Mouse (Mus musculus): ENCODE data around the gene Sdhb. TPM values are rescaled to one million over a fixed set of nuclear protein-coding genes. Genes with fewer than 3 reads are reported as not detected.
A peak's percentile ranks its signal among the peaks of the same experiment; 100 is the strongest.

Gene Sdhb
- total and polyA plus RNA-seq, 3 experiments: 292 to 414 (median 342) TPM

GRCm38 (mm10) chr4:140963941-140964597, 3.1 kb downstream of the Sdhb start:
- no peaks in the 10 kb centered on the region for H3K27me3 ChIP-seq (ENCODE audit: control insufficient read depth in 1 of 2, insufficient read depth in 2 of 2, low read length in 2 of 2)
- no peaks in the 10 kb centered on the region for H3K9me3 ChIP-seq (replicated peaks; ENCODE audit: insufficient read depth, low read length)
- H3K27ac ChIP-seq (ENCODE audit: control insufficient read depth, low read depth, low read length): peak overlapping the region; percentile 52
- peaks cover 0 to 15% of the 10 kb centered on the region in 2 experiments; a peak in 2 of 4 replicates for H3K36me3 ChIP-seq (ENCODE audit: control insufficient read depth in 1 of 2, insufficient read depth in 2 of 2, low read length in 2 of 2)
- DNase-seq (ENCODE audit: low read depth, low spot score): peak; percentile 65
- TF ChIP-seq ZNF384 (IDR thresholded peaks at IDR 0.05; ENCODE audit: low read depth, low read length) (peak; percentile 28; the same call in 1 of the 2 replicates), TBP (IDR thresholded peaks at IDR 0.05; ENCODE audit: low read depth, low read length) (no peak), CHD2 (IDR thresholded peaks at IDR 0.05; ENCODE audit: low read length) (no peak), TAL1 (IDR thresholded peaks at IDR 0.05; ENCODE audit: low read length) (no peak), ZC3H11A (IDR thresholded peaks at IDR 0.05; ENCODE audit: low read depth, low read length) (no peak)
- no peak overlapping the region for H3K4me3 ChIP-seq (ENCODE audit: control insufficient read depth in 1 of 2, insufficient read depth in 1 of 2, low read depth in 2 of 2, low read length in 2 of 2)
- peaks cover 19% of the 10 kb centered on the region for H3K79me2 ChIP-seq (ENCODE audit: control insufficient read depth, insufficient read depth, low read length, poor library complexity)
- peak overlapping the region; percentile 7; the same call in 1 of the 2 replicates for H3K9ac ChIP-seq (ENCODE audit: control insufficient read depth, low read depth, low read length, poor library complexity, severe bottlenecking)
- H3K4me1 ChIP-seq (ENCODE audit: control insufficient read depth in 1 of 2, insufficient read depth in 2 of 2, low read length in 2 of 2): peaks cover 7 to 22% of the 10 kb centered on the region in 2 experiments

- H3K79me2 ChIP-seq (ENCODE audit: control insufficient read depth, insufficient read depth, low read length, poor library complexity): peaks cover 19% of the 10 kb centered on the region
- DNase-seq (ENCODE audit: low read depth, low spot score): peak; percentile 77
- TF ChIP-seq TCF12 (IDR thresholded peaks at IDR 0.05; ENCODE audit: low read depth, low read length): no peak
- TF ChIP-seq E2F4 (IDR thresholded peaks at IDR 0.05; ENCODE audit: borderline replicate concordance, low read depth, low read length): no peak
- TF ChIP-seq EP300 (IDR thresholded peaks at IDR 0.05; ENCODE audit: low read depth in 1 of 2, low read length in 2 of 2): no peak
- TF ChIP-seq TBP (IDR thresholded peaks at IDR 0.05; ENCODE audit: low read depth, low read length): no peak
- TF ChIP-seq JUND (IDR thresholded peaks at IDR 0.05; ENCODE audit: low read depth, low read length): no peak
- no peak for TF ChIP-seq POLR2AphosphoS5 (IDR thresholded peaks at IDR 0.05; ENCODE audit: borderline replicate concordance, low read depth, low read length)
- TF ChIP-seq MYB (IDR thresholded peaks at IDR 0.05; ENCODE audit: low read depth, low read length): no peak
- no peak for TF ChIP-seq GATA1 (IDR thresholded peaks at IDR 0.05; ENCODE audit: low read depth, low read length)
- TF ChIP-seq POLR2A (IDR thresholded peaks at IDR 0.05; ENCODE audit: control insufficient read depth in 1 of 2, insufficient read depth in 1 of 2, low read depth in 1 of 2, low read length in 2 of 2, poor library complexity in 1 of 2): peak in 1 of 2 experiments; percentile 25; a peak in 1 of 4 replicates
- no peak for TF ChIP-seq ELF1 (IDR thresholded peaks at IDR 0.05; ENCODE audit: low read depth, low read length)
- TF ChIP-seq USF2 (IDR thresholded peaks at IDR 0.05; ENCODE audit: borderline replicate concordance in 1 of 2, insufficient read depth in 1 of 2, low read depth in 1 of 2, low read length in 2 of 2): no peak
- peak; percentile 46; the same call in 1 of the 2 replicates for TF ChIP-seq MYC (IDR thresholded peaks at IDR 0.05; ENCODE audit: low read depth, low read length)
- peak; percentile 21; the same call in 1 of the 2 replicates for TF ChIP-seq ZC3H11A (IDR thresholded peaks at IDR 0.05; ENCODE audit: low read depth, low read length)
- TF ChIP-seq BHLHE40 (IDR thresholded peaks at IDR 0.05; ENCODE audit: borderline replicate concordance, low read depth, low read length): no peak
- no peak for TF ChIP-seq ZNF384 (IDR thresholded peaks at IDR 0.05; ENCODE audit: low read depth, low read length)
- TF ChIP-seq GABPA (IDR thresholded peaks at IDR 0.05; ENCODE audit: low read depth, low read length): no peak
- no peak for TF ChIP-seq TAL1 (IDR thresholded peaks at IDR 0.05; ENCODE audit: low read length)
- peak; percentile 42 for TF ChIP-seq RAD21 (IDR thresholded peaks at IDR 0.05; ENCODE audit: low read depth, low read length)
- TF ChIP-seq CTCF (IDR thresholded peaks at IDR 0.05 in 2 of 3, conservative IDR thresholded peaks at IDR 0.05 in 1 of 3; ENCODE audit: control insufficient read depth in 1 of 3, insufficient read depth in 1 of 3, low read depth in 2 of 3, low read length in 3 of 3, poor library complexity in 1 of 3, severe bottlenecking in 1 of 3): peak; percentile 62 to 96 (median 70)
- TF ChIP-seq ZKSCAN1 (IDR thresholded peaks at IDR 0.05; ENCODE audit: low read depth, low read length): no peak
- TF ChIP-seq MEF2A (IDR thresholded peaks at IDR 0.05; ENCODE audit: extremely low read depth, insufficient replicate concordance, low read depth, low read length, poor library complexity, severe bottlenecking): no peak
- no peak for TF ChIP-seq CHD2 (IDR thresholded peaks at IDR 0.05; ENCODE audit: low read length)
- peak; percentile 71 for TF ChIP-seq SMC3 (IDR thresholded peaks at IDR 0.05; ENCODE audit: low read depth, low read length)
- no peak for TF ChIP-seq ZMIZ1 (IDR thresholded peaks at IDR 0.05; ENCODE audit: low read depth, low read length)
- no peak for TF ChIP-seq NRF1 (IDR thresholded peaks at IDR 0.05; ENCODE audit: insufficient read depth, low read depth, low read length, poor library complexity, severe bottlenecking)
- no peak overlapping the region for H3K27ac ChIP-seq (ENCODE audit: control insufficient read depth, low read depth, low read length)
- H3K4me3 ChIP-seq (ENCODE audit: control insufficient read depth in 1 of 2, insufficient read depth in 1 of 2, low read depth in 2 of 2, low read length in 2 of 2): no peak overlapping the region
- peaks cover 7 to 22% of the 10 kb centered on the region in 2 experiments for H3K4me1 ChIP-seq (ENCODE audit: control insufficient read depth in 1 of 2, insufficient read depth in 2 of 2, low read length in 2 of 2)
- no peaks in the 10 kb centered on the region for H3K9me3 ChIP-seq (replicated peaks; ENCODE audit: insufficient read depth, low read length)
- H3K36me3 ChIP-seq (ENCODE audit: control insufficient read depth in 1 of 2, insufficient read depth in 2 of 2, low read length in 2 of 2): peaks cover 0 to 15% of the 10 kb centered on the region in 2 experiments; a peak in 2 of 4 replicates
- H3K27me3 ChIP-seq (ENCODE audit: control insufficient read depth in 1 of 2, insufficient read depth in 2 of 2, low read length in 2 of 2): no peaks in the 10 kb centered on the region
- H3K9ac ChIP-seq (ENCODE audit: control insufficient read depth, low read depth, low read length, poor library complexity, severe bottlenecking): no peak overlapping the region
Measured at GRCm38 (mm10) chr4:140964620-140965019, 3.6 kb downstream of the Sdhb start.
